Mouse (Mus musculus) ES-E14 (cell line): ENCODE data around the gene Larp1b. TPM values are rescaled to one million over a fixed set of nuclear protein-coding genes. Genes with fewer than 3 reads are reported as not detected.
A peak's percentile ranks its signal among the peaks of the same experiment; 100 is the strongest.

Experiments
- DNase-seq: peaks from one replicate; pipeline ENCODE4 v3.0.0-alpha.2; 2013; ENCODE audit warnings: low read depth, low spot score
- H3K27ac ChIP-seq: 2 replicates; pipeline ENCODE4 v1.5.1; 2012; ENCODE audit warnings: low read depth, mild to moderate bottlenecking, low read length, moderate library complexity, mixed read lengths; ENCODE audit not compliant: poor library complexity, insufficient read depth, severe bottlenecking
- H3K36me3 ChIP-seq: 2 replicates; pipeline ENCODE4 v1.6.1; 2012; ENCODE audit warnings: mild to moderate bottlenecking, low read length, moderate library complexity, mixed read lengths; ENCODE audit not compliant: control insufficient read depth, poor library complexity, insufficient read depth, severe bottlenecking
- H3K4me1 ChIP-seq, 2 experiments: fragments of 150-350 bp in 1 of 2; sonication (generic) in 1 of 2; 2 replicates each; pipeline ENCODE4 v1.6.1; 2012; ENCODE audit warnings: low read length in 2 of 2, mild to moderate bottlenecking in 1 of 2, mixed read lengths in 1 of 2; ENCODE audit not compliant: control insufficient read depth in 2 of 2, insufficient read depth in 2 of 2, poor library complexity in 1 of 2
- H3K4me3 ChIP-seq, 2 experiments: fragments of 150-350 bp in 1 of 2; sonication (generic) in 1 of 2; 2 replicates each; pipeline ENCODE4 v1.5.1; 2012; ENCODE audit warnings: low read length in 2 of 2, low read depth in 1 of 2, mild to moderate bottlenecking in 1 of 2, mixed read lengths in 1 of 2; ENCODE audit not compliant: insufficient read depth in 1 of 2, poor library complexity in 1 of 2, severe bottlenecking in 1 of 2
- H3K9ac ChIP-seq: 2 replicates; pipeline ENCODE4 v1.6.1; 2012; ENCODE audit warnings: low read depth, mild to moderate bottlenecking, low read length, mixed read lengths; ENCODE audit not compliant: poor library complexity, insufficient read depth, severe bottlenecking
- H3K9me3 ChIP-seq: fragments of 150-350 bp; sonication (generic); 2 replicates; pipeline ENCODE4 v1.6.1; 2012; ENCODE audit warnings: low read depth, mild to moderate bottlenecking, low read length; ENCODE audit not compliant: control insufficient read depth, insufficient read depth
- CHD2 ChIP-seq: IDR thresholded peaks from 2 replicates; pipeline ENCODE4 v1.6.1; 2014; ENCODE audit warnings: mild to moderate bottlenecking, low read depth, low read length, inconsistent platforms
- HCFC1 ChIP-seq: IDR thresholded peaks from 2 replicates; pipeline ENCODE4 v1.6.1; 2012; ENCODE audit warnings: low read length, inconsistent platforms, borderline replicate concordance; ENCODE audit not compliant: insufficient read depth
- MAFK ChIP-seq: IDR thresholded peaks from 2 replicates; pipeline ENCODE4 v1.6.1; 2014; ENCODE audit warnings: mild to moderate bottlenecking, low read depth, low read length, inconsistent platforms; ENCODE audit not compliant: insufficient read depth
- ZC3H11A ChIP-seq: IDR thresholded peaks from 2 replicates; pipeline ENCODE4 v1.6.1; 2012; ENCODE audit warnings: low read depth, mild to moderate bottlenecking, inconsistent platforms, low read length, borderline replicate concordance
- ZNF384 ChIP-seq: IDR thresholded peaks from 2 replicates; pipeline ENCODE4 v1.6.1; 2012; ENCODE audit warnings: low read depth, low read length, inconsistent platforms
- in situ Hi-C, 2 experiments: fragments of 600-800 bp; cut with MboI; formaldehyde crosslinking; loops; one replicate each; pipeline ENCODE4 v1.15.1; 2025; ENCODE audit warnings: low sequenced_read_pairs in 2 of 2, inconsistent platforms in 1 of 2; ENCODE audit not compliant: unreplicated experiment in 2 of 2
- total RNA-seq: library from RNA; depleted of rRNA; stranded (reverse); fragments of 300-350 nt; gene quantifications from 2 replicates; pipeline ENCODE4 v1.2.3, GENCODE M21; 2012

Larp1b gene
- total RNA-seq, 1 experiment = 9.4 TPM

- no peaks in the 10 kb centered on the region for H3K36me3 ChIP-seq
- H3K9me3 ChIP-seq = no peaks in the 10 kb centered on the region
- peaks cover 0 to 2% of the 10 kb centered on the region in 2 experiments; a peak in 1 of 4 replicates for H3K4me1 ChIP-seq
- no peak for TF ChIP-seq CHD2
- TF ChIP-seq HCFC1 = no peak
- TF ChIP-seq MAFK = no peak
- TF ChIP-seq ZC3H11A = no peak
- TF ChIP-seq ZNF384 = no peak
- H3K4me3 ChIP-seq = peak overlapping the region; percentile 66 to 92
- no peak for DNase-seq
- H3K27ac ChIP-seq = no peak overlapping the region
- in situ Hi-C loops = no loop called here
- peak overlapping the region; percentile 82 for H3K9ac ChIP-seq
Measured at GRCm38 (mm10) chr3:40949903-40950600, 424 bp downstream of the Larp1b start.

- no peaks in the 10 kb centered on the region for H3K9me3 ChIP-seq
- peak overlapping the region; percentile 66 to 92 for H3K4me3 ChIP-seq
- no peak for DNase-seq
- in situ Hi-C loops = no loop called here
- peaks cover 0 to 2% of the 10 kb centered on the region in 2 experiments; a peak in 1 of 4 replicates for H3K4me1 ChIP-seq
- H3K36me3 ChIP-seq = no peaks in the 10 kb centered on the region
- no peak for TF ChIP-seq HCFC1
- TF ChIP-seq ZNF384 = no peak
- no peak for TF ChIP-seq CHD2
- TF ChIP-seq MAFK = no peak
- no peak for TF ChIP-seq ZC3H11A
- peak overlapping the region; percentile 82 for H3K9ac ChIP-seq
- H3K27ac ChIP-seq = no peak overlapping the region
Measured at GRCm38 (mm10) chr3:40950601-40951201, 1.1 kb downstream of the Larp1b start.

- peaks cover 0 to 2% of the 10 kb centered on the region in 2 experiments; a peak in 1 of 4 replicates for H3K4me1 ChIP-seq
- no peak overlapping the region for H3K9ac ChIP-seq
- no peak for DNase-seq
- no peaks in the 10 kb centered on the region for H3K9me3 ChIP-seq
- in situ Hi-C loops = no loop called here
- H3K36me3 ChIP-seq = no peaks in the 10 kb centered on the region
- no peak overlapping the region for H3K27ac ChIP-seq
- peak overlapping the region in 1 of 2 experiments; percentile 92; a peak in 2 of 4 replicates for H3K4me3 ChIP-seq
- TF ChIP-seq ZNF384 (no peak), HCFC1 (no peak), CHD2 (no peak), ZC3H11A (no peak), MAFK (no peak)
Measured at GRCm38 (mm10) chr3:40951365-40951764, 1.7 kb downstream of the Larp1b start.

- no peak overlapping the region for H3K9ac ChIP-seq
- H3K4me3 ChIP-seq = no peak overlapping the region
- TF ChIP-seq ZC3H11A = no peak
- no peak for TF ChIP-seq MAFK
- TF ChIP-seq HCFC1 = no peak
- TF ChIP-seq CHD2 = no peak
- TF ChIP-seq ZNF384 = no peak
- in situ Hi-C loops = no loop called here
- H3K9me3 ChIP-seq = no peaks in the 10 kb centered on the region
- no peak for DNase-seq
- H3K4me1 ChIP-seq = peaks cover 0 to 2% of the 10 kb centered on the region in 2 experiments; a peak in 1 of 4 replicates
- H3K27ac ChIP-seq = no peak overlapping the region
- no peaks in the 10 kb centered on the region for H3K36me3 ChIP-seq
Measured at GRCm38 (mm10) chr3:40952606-40953005, 3.0 kb downstream of the Larp1b start.

GRCm38 (mm10) chr3:40954792-40955191 is 5.2 kb downstream of the Larp1b start:
- H3K4me3 ChIP-seq = no peak overlapping the region
- no peak overlapping the region for H3K9ac ChIP-seq
- in situ Hi-C loops = no loop called here
- no peaks in the 10 kb centered on the region for H3K4me1 ChIP-seq
- H3K27ac ChIP-seq = no peak overlapping the region
- TF ChIP-seq MAFK (no peak), ZNF384 (no peak), CHD2 (no peak), HCFC1 (no peak), ZC3H11A (no peak)
- H3K36me3 ChIP-seq = no peaks in the 10 kb centered on the region
- no peaks in the 10 kb centered on the region for H3K9me3 ChIP-seq
- no peak for DNase-seq
